Mouse (Mus musculus): Measurements from ENCODE around the gene Hbp1. TPM values are rescaled to one million over a fixed set of nuclear protein-coding genes. Genes with fewer than 3 reads are reported as not detected.

Hbp1 gene
- polyA plus RNA-seq, 1 experiment: 57.8 TPM

DNA sequence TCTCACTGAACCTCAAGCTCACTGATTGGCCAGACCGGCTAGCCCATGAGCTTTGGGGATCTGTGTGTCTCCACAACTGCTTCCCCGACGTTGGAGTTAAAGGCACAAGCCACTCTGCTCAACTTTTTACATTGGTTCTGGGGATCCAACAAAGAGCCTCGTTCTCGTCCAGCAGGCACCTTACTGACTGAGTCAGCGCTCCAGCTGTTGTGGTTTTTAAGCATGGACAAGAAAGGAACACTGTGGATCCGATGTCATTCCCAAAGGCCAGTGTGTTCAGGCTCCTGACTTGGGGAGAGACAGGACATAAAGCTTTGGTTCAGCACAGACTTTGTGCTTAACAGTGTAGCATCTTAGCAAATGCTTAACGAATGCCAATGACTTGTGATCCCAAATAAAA lies 21.2 kb upstream of the Hbp1 start:
- H3K4me1 ChIP-seq (ENCODE audit: control insufficient read depth, insufficient read depth, insufficient read length, low read length): no peaks in the 10 kb centered on the region
- no peak overlapping the region for H3K27ac ChIP-seq (replicated peaks; ENCODE audit: low read depth, low read length)
- no peak overlapping the region for H3K4me3 ChIP-seq (ENCODE audit: insufficient read depth, low read depth, low read length)

DNA sequence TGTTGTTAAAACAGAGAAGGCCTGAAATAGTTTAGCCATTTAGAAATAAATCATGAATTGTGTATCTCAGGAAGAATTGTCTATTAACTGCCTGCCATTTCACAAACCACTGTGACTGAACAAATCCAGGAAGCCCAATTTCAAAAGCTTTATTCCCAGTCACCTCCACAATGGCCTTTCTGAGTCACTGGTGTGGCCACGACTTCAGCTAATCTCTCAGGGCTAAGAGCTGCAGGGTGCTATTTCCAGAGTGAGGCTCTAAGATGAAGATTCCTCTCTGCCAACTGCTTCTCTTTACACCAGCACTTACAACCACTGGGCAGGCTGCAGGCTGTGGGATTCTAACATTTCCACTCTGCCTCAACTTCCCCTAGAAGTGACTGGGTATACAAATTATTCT lies 18.8 kb upstream of the Hbp1 start:
- Histone ChIP-seq H3K27ac (replicated peaks; ENCODE audit: low read depth, low read length) (no peak overlapping the region), H3K4me1 (ENCODE audit: control insufficient read depth, insufficient read depth, insufficient read length, low read length) (no peaks in the 10 kb centered on the region), H3K4me3 (ENCODE audit: insufficient read depth, low read depth, low read length) (no peak overlapping the region)

DNA sequence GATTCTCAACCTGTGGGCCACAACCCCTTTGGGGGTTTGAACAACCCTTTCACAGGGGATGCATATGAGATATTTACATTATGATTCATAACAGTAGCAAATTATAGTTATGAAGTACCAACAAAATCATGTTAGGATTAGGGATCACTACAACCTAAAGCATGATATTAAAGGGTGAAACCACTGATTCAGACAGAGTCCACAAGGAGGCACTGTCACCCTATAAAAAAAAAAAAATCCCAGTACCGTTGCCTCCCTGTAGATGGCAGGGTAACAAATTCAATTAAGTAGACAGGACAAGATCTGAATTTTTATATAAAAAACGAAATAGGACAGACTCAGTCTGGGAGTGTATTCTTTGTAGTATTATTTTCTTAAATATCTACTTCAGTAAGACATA lies 17.2 kb upstream of the Hbp1 start:
- no peak overlapping the region for H3K27ac ChIP-seq (replicated peaks; ENCODE audit: low read depth, low read length)
- H3K4me1 ChIP-seq (ENCODE audit: control insufficient read depth, insufficient read depth, insufficient read length, low read length): no peaks in the 10 kb centered on the region
- no peak overlapping the region for H3K4me3 ChIP-seq (ENCODE audit: insufficient read depth, low read depth, low read length)

DNA sequence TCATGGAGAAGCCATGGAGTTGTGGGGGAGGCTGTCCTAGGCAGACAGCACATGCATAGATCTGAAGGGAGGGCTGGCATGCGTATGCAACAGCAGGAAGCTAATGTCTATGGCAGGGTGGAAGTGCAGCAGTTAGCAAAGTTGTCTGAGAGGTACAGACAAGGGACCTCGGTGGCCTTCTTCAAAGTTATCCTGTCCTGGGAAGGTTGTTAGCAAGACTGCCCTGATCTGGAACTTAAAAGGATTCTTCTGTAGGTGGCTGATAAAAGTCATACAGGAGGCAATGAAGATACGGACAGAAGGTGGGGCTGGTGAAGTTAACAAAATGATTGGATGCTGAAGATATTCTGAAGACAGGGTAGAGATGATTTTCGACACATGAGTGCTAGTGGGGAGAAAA lies 16.1 kb upstream of the Hbp1 start:
- Histone ChIP-seq H3K4me1 (ENCODE audit: control insufficient read depth, insufficient read depth, insufficient read length, low read length) (no peaks in the 10 kb centered on the region), H3K27ac (replicated peaks; ENCODE audit: low read depth, low read length) (no peak overlapping the region)

DNA sequence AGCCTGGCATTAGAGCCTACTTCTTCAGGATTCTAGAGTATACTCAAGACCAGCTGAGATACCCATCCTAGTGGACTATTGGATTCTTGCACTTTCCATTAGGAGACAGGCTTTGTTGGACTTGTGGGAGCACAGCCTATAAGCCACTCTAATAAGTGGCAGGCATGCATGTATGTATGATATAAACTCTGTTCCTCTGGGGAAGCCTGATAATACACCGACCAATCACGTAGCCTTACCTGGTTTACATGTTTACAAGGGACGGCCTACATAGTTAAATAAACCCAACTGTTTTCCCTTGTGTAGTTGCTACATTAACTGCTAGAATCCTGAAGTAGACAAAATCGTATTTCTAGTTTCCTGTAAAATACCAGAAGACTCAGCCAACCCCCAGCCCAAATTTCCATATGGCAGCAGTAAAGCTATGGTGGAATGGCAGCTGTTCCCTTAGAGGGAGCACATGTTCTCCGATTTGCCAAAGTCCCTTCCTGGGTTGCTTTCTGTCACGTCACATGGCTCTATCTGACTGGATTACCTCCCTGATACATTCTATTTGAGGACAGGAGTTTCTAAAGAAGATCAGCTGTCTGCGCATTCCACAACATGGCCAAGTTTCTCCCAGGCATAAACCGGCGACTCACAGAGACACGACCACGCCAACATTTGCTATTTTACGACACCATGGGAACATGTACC lies 15.3 kb upstream of the Hbp1 start:
- Histone ChIP-seq H3K4me1 (ENCODE audit: control insufficient read depth, insufficient read depth, insufficient read length, low read length) (no peaks in the 10 kb centered on the region), H3K27ac (replicated peaks; ENCODE audit: low read depth, low read length) (no peak overlapping the region; the same call in 1 of the 2 replicates), H3K4me3 (ENCODE audit: insufficient read depth, low read depth, low read length) (no peak overlapping the region)

More for the DNA sequence above, 16.1 kb upstream of the Hbp1 start:
- H3K4me3 ChIP-seq (ENCODE audit: insufficient read depth, low read depth, low read length): no peak overlapping the region

DNA sequence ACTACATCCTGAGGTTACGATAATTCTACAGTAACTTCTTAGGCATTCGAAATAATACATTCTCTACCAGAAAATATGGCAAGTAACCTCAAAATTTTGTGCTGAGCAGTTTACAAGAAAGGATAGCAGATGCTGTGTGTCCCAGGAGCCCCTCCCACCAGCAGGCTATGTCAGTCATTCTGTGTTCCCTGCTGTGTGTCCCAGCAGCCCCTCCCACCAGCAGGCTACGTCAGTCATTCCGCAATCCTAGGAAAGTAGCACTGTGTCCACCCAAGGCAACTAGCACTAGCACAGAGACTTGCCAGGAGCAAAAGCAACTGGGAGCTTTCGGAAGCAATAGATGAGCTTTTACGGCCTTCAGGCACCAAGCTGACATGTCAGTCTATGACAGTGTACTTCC lies 13.7 kb upstream of the Hbp1 start:
- Histone ChIP-seq H3K4me3 (ENCODE audit: insufficient read depth, low read depth, low read length) (no peak overlapping the region), H3K4me1 (ENCODE audit: control insufficient read depth, insufficient read depth, insufficient read length, low read length) (no peaks in the 10 kb centered on the region), H3K27ac (replicated peaks; ENCODE audit: low read depth, low read length) (no peak overlapping the region)

DNA sequence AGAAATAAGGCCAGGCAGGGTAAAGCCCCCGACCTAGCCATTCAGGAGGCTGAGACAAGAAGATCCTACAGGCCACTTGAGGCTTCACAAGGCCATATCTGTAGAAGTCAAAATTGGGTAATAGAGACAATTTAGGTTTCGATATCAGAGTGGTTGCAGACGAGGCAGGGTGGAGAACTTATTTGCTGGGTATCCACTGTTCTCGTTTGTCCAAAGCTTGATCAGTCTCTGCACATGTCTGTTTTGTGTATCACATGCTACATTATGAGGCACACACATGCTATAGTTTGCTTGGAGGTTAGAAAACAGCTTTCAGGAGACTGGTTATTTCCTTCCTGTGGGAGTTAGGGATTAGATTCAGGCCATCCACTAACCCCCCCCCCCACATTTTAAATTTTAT lies 5.5 kb upstream of the Hbp1 start:
- Histone ChIP-seq H3K27ac (replicated peaks; ENCODE audit: low read depth, low read length) (no peak overlapping the region), H3K4me3 (ENCODE audit: insufficient read depth, low read depth, low read length) (no peak overlapping the region), H3K4me1 (ENCODE audit: control insufficient read depth, insufficient read depth, insufficient read length, low read length) (no peaks in the 10 kb centered on the region)

DNA sequence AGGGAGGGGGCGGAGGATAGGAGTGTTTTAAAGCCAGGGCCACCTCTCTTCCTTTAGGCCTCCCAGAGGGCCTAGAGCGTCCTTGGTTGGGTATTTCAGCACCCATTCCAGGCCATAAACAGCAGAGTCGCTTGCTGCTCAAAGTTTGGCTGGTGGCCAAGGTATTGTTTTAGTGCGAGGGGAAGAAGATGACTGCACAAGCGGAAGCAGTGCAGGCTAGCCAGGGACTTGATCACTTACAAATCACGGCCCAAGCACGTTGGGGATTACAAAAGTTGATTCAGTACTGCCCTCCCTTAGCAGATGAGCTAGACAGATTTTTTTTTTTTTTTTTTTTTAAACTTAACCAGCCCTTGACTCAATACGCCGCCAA lies 310 bp upstream of the Hbp1 start:
- H3K4me1 ChIP-seq (ENCODE audit: control insufficient read depth, insufficient read depth, insufficient read length, low read length): no peaks in the 10 kb centered on the region
- peak overlapping the region; percentile 37; the same call in 1 of the 2 replicates for H3K27ac ChIP-seq (replicated peaks; ENCODE audit: low read depth, low read length)
- peak overlapping the region; percentile 40 for H3K4me3 ChIP-seq (ENCODE audit: insufficient read depth, low read depth, low read length)

DNA sequence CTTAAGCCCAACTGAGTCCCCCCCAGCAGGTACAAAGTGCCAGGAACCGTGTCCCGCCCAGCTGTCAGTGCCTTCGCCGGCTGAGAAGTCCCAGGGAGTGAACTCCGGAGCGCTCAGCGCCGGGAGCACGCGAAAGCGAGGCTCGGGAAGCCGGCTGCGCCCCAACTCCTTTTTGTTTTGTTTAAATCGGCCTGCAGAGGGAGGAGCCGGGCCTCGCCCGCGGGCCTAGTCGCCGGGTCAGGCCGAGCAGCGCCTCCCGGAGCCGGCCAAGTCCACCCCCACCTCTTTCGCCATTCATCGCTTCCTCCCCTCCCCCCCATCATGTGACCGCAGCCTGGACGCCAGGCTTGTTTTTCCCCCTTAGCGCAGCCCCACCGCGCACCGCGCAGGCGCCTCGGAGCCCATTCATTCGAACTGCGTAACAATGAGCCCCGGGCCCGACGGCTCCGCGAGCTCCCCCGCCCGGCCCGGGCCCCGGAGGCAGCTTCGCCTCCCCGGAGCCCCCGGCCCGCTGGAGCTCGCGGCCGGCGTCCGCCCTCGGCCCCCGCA lies 1.1 kb downstream of the Hbp1 start:
- peak overlapping the region; percentile 76 for H3K4me3 ChIP-seq (ENCODE audit: insufficient read depth, low read depth, low read length)
- H3K27ac ChIP-seq (replicated peaks; ENCODE audit: low read depth, low read length): peak overlapping the region; percentile 85
- H3K4me1 ChIP-seq (ENCODE audit: control insufficient read depth, insufficient read depth, insufficient read length, low read length): no peaks in the 10 kb centered on the region

DNA sequence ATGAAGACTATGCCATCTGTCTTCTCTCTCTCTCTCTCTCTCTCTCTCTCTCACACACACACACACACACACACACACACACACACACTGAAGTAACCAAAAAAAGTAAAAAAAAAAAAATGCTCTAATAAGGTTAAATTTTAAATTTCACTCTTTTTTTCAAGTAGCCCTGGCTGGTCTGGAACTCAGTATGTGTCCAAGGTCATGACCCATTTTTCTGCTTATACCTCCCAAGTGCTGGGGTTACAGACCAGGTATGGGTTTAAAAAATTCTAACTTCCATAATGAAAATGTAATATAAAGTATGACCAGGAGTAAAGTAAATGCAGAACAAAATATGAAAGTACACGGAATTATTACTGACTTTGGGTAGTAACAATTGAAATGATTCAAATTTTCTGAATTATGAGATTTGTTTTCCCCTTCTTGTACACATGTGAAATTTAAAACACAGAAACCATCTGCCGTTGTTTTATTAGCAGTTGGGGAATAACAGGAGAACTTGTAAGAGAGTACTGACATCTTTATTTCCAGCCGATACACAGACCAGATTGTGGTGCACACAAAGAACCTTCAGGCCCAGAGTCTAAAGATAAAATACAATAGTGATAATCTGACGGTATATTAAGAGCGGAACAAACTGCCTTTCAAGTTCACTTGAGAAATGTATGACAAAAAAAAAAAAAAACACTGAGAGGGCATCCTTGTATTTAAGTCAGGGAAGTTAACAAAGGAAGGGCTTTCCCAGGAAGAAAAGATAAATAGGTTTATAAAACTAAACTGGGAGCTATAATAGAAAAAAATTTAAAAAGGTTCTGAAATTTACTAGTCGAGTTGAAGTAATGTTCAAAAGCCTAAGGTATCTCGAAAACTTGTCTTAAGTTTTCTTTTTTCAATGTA lies 2.0 kb downstream of the Hbp1 start:
- Histone ChIP-seq H3K27ac (replicated peaks; ENCODE audit: low read depth, low read length) (peak overlapping the region; percentile 85), H3K4me1 (ENCODE audit: control insufficient read depth, insufficient read depth, insufficient read length, low read length) (0 out of 2 replicates have a peak, but pooled peaks cover 4% of the 10 kb centered on the region), H3K4me3 (ENCODE audit: insufficient read depth, low read depth, low read length) (peak overlapping the region; percentile 76)

DNA sequence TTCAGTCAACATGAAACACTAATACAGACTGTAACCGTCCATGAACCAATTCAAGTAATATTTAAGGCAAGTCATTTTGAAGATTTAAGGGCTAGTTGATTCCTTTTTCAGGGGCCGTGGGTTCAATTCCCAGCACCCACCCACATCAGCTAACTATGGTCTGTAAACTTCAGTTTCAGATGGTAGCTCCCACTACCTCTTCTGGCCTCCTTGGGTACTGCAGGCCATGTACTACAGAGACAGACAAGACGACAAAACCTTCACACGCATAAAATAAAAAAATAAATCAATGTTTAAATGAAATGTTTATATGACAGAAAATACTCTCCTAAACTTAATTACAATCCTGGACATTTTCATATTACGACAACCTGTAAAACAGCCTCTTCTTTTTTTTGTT lies 2.9 kb downstream of the Hbp1 start:
- Histone ChIP-seq H3K4me1 (ENCODE audit: control insufficient read depth, insufficient read depth, insufficient read length, low read length) (0 out of 2 replicates have a peak, but pooled peaks cover 5% of the 10 kb centered on the region), H3K27ac (replicated peaks; ENCODE audit: low read depth, low read length) (no peak overlapping the region), H3K4me3 (ENCODE audit: insufficient read depth, low read depth, low read length) (no peak overlapping the region)

DNA sequence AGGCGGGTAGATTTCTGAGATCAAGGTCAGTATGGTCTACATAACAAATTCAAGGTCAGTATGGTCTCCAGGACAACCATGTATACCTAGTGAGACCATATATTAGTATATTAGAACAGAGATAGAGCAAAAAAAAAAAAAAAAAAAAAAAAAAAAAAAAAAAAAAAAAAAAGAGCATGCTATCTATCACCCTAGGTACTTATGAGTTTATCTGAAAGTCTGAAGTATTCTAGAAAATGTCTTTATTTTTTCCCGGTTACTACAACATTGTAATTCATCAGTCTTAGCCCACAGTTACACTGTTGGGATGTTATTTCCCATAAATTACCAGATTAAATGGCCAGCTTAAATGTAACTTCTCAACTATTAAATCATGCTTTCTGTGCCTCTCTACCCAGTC lies 5.9 kb downstream of the Hbp1 start:
- no peak overlapping the region for H3K4me3 ChIP-seq (ENCODE audit: insufficient read depth, low read depth, low read length)
- peaks cover 5% of the 10 kb centered on the region; the same call in 1 of the 2 replicates for H3K4me1 ChIP-seq (ENCODE audit: control insufficient read depth, insufficient read depth, insufficient read length, low read length)
- no peak overlapping the region for H3K27ac ChIP-seq (replicated peaks; ENCODE audit: low read depth, low read length)

DNA sequence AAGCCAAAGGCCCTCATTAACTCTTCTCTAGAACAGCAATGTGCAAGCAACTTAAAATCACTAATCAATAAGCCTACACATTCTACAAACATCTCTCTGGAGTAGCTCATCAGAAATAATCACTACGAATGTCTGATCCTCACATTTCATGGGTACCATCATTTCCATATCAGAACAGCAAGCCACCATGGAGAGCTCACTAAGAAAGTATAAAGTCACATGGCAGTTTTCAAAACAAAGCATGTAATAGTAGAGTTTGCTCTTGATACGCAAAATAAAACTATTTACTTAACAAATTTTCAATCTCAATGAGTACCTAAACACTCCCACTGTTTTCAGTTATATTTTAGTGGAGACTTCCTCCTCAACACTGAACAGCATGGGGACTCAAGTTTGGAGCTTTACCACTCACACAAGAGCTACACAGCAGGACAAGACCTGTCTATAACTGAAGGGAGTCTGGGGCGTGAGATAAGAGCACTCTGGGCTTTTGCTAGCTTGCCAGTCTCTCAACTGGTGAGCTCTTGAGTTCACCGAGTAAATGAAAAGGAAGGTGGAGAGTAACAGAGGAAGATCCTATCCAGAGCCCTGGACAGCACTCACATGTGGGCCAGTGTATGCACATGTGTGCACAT lies 7.2 kb downstream of the Hbp1 start:
- Histone ChIP-seq H3K4me1 (ENCODE audit: control insufficient read depth, insufficient read depth, insufficient read length, low read length) (peaks cover 5% of the 10 kb centered on the region; the same call in 1 of the 2 replicates), H3K27ac (replicated peaks; ENCODE audit: low read depth, low read length) (no peak overlapping the region), H3K4me3 (ENCODE audit: insufficient read depth, low read depth, low read length) (no peak overlapping the region)

DNA sequence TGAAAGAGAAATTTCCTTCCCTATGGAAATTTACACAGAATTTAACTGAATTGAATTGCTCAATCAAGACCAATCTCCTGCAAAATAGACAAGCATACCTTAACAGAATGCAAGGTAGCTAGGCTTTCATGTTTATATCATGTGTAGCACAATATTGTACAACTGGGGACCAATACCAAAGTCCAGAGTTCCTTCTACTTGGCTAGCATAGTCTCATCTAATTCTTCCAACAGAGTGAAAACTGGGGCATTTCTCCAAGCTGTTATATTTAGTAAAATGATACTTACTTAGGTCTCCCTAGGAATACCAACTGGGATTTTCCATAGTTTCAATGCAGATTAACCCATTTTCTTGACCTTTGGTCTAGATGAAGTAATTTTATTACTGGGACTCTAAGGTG lies 11.3 kb downstream of the Hbp1 start:
- Histone ChIP-seq H3K4me1 (ENCODE audit: control insufficient read depth, insufficient read depth, insufficient read length, low read length) (peaks cover 5% of the 10 kb centered on the region; the same call in 1 of the 2 replicates), H3K27ac (replicated peaks; ENCODE audit: low read depth, low read length) (no peak overlapping the region), H3K4me3 (ENCODE audit: insufficient read depth, low read depth, low read length) (no peak overlapping the region)

DNA sequence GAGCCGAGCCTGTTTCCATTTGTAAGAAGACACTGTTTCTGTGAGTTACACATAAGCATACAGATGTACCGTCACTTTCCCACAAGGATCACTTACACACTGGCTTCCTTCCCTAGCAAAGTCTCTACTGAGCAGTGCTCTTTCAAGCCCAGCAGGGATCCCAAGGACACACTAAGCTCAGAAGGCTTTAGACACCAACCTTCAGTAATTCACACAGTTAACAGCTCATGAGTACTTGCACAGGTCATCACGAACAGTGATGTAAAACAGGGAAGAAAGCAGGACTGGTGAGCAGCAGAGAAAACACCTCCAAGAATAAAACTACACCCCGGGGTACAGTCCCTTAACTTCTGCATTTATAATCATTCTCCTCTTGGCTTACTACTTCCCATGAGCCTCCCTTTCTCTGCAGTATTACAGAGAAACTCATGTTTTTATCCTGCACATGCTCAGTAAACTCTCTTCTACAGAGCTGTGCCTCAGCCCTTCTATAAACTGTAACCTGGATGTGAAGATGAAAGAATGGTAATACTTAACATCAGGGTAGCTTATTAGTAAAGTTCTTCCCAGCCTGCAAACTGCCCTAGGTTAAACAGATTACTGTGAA lies 11.8 kb downstream of the Hbp1 start:
- Histone ChIP-seq H3K27ac (replicated peaks; ENCODE audit: low read depth, low read length) (no peak overlapping the region), H3K4me3 (ENCODE audit: insufficient read depth, low read depth, low read length) (no peak overlapping the region), H3K4me1 (ENCODE audit: control insufficient read depth, insufficient read depth, insufficient read length, low read length) (peaks cover 2% of the 10 kb centered on the region; the same call in 1 of the 2 replicates)

Data from brown adipose tissue, adult 24 weeks (tissue).